Mouse (Mus musculus): ENCODE measurements around the gene Ctnnb1. TPM values are rescaled to one million over a fixed set of nuclear protein-coding genes. Genes with fewer than 3 reads are reported as not detected.

The Ctnnb1 gene
- polyA plus RNA-seq, 1 experiment from 2014 or later: 377 TPM

DNA sequence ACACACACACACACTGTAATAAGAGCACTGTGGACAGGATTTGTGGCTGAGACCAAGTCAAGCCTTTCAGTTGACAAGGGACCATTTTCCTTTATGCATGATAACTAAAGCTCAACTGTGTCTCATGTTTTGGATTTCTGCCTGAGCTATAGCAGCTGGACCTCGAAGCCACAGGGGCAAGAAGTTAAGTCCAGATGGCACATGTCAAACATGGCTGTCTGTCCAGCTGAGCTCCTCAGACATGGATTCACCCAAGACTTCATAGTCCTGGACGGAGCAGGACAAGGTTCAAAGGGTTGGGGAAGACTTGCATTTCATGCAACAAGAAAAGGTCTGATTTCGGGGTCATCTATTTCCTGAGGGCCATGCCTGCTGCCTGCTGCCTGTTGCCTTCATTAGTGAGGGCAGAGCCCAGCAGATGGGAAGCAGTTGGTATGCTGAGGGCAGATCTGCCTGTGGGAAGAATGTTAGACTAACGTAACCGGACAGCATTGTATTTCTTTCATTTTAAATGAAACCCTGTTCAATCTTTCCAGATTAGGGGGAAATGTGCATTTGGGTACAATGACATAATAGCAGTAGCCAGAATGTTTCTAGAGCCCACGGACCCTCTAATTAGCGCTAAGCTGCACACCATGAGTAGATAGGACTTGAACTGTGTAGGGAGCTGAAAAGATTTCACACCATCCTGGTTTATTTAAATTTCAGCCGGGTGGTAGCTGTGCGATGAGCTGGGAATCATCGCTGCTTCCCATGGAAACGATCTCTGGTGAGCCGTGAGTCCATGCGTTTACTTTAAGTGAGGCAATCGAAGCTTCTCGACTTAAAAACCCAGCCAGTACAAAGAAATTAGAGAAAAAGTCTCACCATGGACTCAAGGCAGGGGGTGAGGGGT lies 61.0 kb downstream of the Ctnnb1 start:
- Histone ChIP-seq H3K4me3 (no peak overlapping the region), H3K27me3 (no peaks in the 10 kb centered on the region), H3K9ac (no peak overlapping the region), H3K4me2 (no peak overlapping the region), H3K9me3 (no peaks in the 10 kb centered on the region), H3K36me3 (no peaks in the 10 kb centered on the region), H3K4me1 (replicated peaks) (peaks cover 53% of the 10 kb centered on the region), H3K27ac (replicated peaks) (no peak overlapping the region)
- WGBS: 44% methylated on average over 15 of the region's 15 CpGs
- no peak for ATAC-seq (ENCODE audit: low read depth)

DNA sequence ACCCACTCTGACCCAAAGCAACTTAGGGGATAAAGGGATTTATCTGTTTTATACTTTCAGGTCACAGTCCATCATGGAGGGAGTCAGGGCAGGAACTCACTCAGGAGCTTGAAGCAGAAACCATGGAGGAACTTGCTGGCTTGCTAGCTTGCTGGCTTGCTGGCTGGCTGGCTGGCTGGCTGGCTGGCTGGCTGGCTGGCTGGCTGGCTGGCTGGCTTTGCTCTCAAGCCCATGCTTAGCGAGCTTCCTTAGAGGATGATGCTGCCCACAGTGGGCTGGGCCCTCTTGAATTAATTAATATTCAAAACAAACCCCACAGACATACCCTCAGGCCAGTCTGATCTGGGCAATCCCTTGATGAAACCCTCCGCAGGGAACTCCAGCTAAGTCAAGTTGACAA lies 62.8 kb downstream of the Ctnnb1 start:
- no peak overlapping the region for H3K4me2 ChIP-seq
- H3K9me3 ChIP-seq: no peaks in the 10 kb centered on the region
- H3K27ac ChIP-seq (replicated peaks): no peak overlapping the region
- H3K36me3 ChIP-seq: no peaks in the 10 kb centered on the region
- ATAC-seq (ENCODE audit: low read depth): no peak
- H3K9ac ChIP-seq: no peak overlapping the region
- WGBS: 76% methylated on average over 2 of the region's 2 CpGs
- no peak overlapping the region for H3K4me3 ChIP-seq
- H3K4me1 ChIP-seq (replicated peaks): peaks cover 57% of the 10 kb centered on the region
- no peaks in the 10 kb centered on the region for H3K27me3 ChIP-seq

DNA sequence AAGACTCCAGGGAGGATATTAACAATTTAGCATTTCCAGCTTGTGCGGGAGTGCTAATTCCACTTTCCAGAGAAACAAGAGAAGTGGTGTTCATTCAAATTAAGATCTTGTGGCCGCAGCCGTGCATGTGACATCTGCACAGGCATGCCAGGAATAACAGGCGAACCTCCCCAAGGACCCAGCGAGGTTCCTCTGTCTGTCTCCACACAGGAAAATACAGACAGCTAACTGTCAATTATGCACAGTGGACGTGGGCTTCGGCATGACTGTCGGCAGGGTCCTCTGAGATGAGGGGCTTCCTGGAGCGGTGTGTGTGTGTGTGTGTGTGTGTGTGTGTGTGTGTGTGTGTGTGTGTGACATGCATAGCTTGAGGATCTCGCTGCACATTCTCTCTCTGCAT lies 64.0 kb downstream of the Ctnnb1 start:
- Histone ChIP-seq H3K4me2 (0 out of 2 replicates have a peak overlapping the region, but pooled peaks have one; percentile 7), H3K9me3 (no peaks in the 10 kb centered on the region), H3K4me3 (no peak overlapping the region), H3K27me3 (no peaks in the 10 kb centered on the region), H3K27ac (replicated peaks) (peak overlapping the region; percentile 42), H3K9ac (no peak overlapping the region), H3K4me1 (replicated peaks) (peaks cover 51% of the 10 kb centered on the region), H3K36me3 (no peaks in the 10 kb centered on the region)
- ATAC-seq (ENCODE audit: low read depth): no peak
- WGBS: 39% methylated on average over 10 of the region's 10 CpGs

DNA sequence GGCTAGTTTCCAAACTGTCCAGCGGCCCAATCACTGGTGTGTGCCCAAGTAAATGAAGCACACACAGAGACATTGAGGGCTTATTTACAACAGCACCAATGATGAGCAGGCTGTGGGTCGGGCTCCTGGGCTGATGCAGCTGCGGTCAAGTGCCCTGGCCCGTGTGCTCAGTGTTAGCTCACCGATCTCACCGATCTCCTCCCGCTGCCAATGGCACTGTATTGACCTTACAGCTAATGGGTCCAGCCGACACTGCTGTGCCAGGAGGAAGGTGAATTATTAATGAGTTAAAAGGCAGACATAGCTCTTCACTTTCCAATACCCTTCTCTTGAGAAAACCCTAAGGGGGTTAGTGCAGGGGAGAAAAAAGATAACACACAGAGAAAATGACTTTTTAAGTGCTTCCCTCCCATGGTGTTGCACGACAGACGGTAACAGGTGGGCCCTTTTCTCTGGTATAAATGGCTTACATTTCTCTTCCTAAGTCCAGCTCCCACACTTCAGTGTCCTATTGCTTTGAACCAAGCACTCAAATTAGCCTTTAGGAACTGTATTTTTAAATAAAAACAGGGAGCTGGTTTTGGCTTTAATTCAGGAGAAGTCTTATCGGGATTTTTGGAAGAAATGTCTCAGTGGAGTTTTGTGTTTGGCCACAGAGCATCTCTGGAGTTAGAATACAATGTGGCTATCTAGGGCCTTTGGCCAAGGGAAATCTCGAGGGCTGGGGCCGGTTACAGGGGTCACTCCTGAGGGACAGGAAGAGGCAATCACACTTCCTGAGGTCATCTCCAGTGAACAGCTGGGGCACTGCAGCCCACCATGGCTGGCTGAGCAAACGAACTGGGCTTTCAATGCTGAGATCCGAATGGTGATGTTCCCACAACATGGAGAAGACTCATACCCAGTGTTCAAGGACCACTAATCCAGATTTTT lies 65.5 kb downstream of the Ctnnb1 start:
- peak; percentile 44; the same call in 1 of the 2 replicates for ATAC-seq (ENCODE audit: low read depth)
- 64% methylated on average over 15 of the region's 15 CpGs for WGBS
- H3K4me1 ChIP-seq (replicated peaks): peaks cover 53% of the 10 kb centered on the region
- H3K36me3 ChIP-seq: no peaks in the 10 kb centered on the region
- H3K27me3 ChIP-seq: no peaks in the 10 kb centered on the region
- no peak overlapping the region for H3K9ac ChIP-seq
- H3K27ac ChIP-seq (replicated peaks): peak overlapping the region; percentile 42; the same call in 1 of the 2 replicates
- no peak overlapping the region for H3K4me3 ChIP-seq
- no peak overlapping the region for H3K4me2 ChIP-seq
- no peaks in the 10 kb centered on the region for H3K9me3 ChIP-seq

DNA sequence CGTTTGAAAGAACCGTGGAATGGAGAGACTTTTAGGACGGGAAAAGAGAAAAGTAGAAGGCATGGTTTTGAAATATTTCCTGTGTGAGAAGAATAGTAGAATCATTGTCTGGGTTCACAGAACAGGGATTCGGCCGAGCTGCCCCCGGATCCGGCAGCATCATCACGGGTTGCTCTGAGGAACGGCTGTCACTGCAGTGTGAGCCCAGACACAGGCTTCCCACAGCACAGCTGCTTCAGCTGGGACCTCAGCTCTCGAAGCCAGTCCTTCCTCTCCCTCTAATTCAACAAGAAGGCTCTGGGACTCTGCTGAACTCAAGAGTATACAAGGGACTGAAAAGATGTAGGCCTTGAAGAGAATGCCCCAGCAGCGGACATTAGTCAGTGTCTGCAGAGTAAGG lies 69.7 kb downstream of the Ctnnb1 start:
- Histone ChIP-seq H3K9me3 (no peaks in the 10 kb centered on the region), H3K27ac (replicated peaks) (peak overlapping the region; percentile 52; the same call in 1 of the 2 replicates), H3K4me3 (no peak overlapping the region), H3K4me1 (replicated peaks) (peaks cover 53% of the 10 kb centered on the region), H3K9ac (no peak overlapping the region), H3K27me3 (no peaks in the 10 kb centered on the region), H3K36me3 (no peaks in the 10 kb centered on the region), H3K4me2 (no peak overlapping the region)
- no peak for ATAC-seq (ENCODE audit: low read depth)
- WGBS: 65% methylated on average over 11 of the region's 11 CpGs

DNA sequence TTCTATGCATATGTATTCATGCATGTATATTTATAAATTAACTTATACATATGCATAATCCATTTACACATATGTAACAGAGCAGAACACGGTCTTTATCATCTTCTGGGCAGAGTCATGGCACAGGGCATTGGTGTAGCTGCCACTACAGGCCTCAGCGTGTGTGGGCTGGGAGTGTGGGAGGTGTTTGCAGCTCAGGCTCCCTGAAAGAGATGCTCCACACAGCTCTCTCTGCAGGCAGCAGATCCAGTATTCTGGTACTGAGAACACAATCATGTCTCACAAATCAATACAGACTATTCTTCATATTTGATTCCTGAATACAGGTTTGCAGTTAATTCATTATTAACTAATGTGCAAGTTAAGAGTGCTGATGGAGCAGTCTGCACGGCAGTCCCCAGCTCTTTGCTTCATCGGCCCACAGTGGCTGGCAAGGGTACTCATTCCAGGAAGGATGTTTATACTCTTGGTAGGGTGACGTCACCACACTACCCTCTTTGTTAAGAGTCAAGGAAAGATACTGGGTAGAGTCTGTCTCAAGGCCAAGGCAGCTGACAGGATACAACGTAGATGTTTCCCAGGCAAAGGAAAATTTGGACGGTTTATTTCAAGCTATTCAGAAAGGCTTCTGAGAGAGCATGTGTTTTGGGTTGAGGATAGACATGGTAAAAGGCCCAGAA lies 71.8 kb downstream of the Ctnnb1 start:
- no peaks in the 10 kb centered on the region for H3K9me3 ChIP-seq
- no peak overlapping the region for H3K4me2 ChIP-seq
- no peak overlapping the region for H3K9ac ChIP-seq
- H3K27ac ChIP-seq (replicated peaks): no peak overlapping the region
- H3K4me1 ChIP-seq (replicated peaks): peaks cover 38% of the 10 kb centered on the region
- no peak overlapping the region for H3K4me3 ChIP-seq
- ATAC-seq (ENCODE audit: low read depth): no peak
- H3K36me3 ChIP-seq: no peaks in the 10 kb centered on the region
- no peaks in the 10 kb centered on the region for H3K27me3 ChIP-seq
- WGBS: 65% methylated on average over 7 of the region's 7 CpGs

DNA sequence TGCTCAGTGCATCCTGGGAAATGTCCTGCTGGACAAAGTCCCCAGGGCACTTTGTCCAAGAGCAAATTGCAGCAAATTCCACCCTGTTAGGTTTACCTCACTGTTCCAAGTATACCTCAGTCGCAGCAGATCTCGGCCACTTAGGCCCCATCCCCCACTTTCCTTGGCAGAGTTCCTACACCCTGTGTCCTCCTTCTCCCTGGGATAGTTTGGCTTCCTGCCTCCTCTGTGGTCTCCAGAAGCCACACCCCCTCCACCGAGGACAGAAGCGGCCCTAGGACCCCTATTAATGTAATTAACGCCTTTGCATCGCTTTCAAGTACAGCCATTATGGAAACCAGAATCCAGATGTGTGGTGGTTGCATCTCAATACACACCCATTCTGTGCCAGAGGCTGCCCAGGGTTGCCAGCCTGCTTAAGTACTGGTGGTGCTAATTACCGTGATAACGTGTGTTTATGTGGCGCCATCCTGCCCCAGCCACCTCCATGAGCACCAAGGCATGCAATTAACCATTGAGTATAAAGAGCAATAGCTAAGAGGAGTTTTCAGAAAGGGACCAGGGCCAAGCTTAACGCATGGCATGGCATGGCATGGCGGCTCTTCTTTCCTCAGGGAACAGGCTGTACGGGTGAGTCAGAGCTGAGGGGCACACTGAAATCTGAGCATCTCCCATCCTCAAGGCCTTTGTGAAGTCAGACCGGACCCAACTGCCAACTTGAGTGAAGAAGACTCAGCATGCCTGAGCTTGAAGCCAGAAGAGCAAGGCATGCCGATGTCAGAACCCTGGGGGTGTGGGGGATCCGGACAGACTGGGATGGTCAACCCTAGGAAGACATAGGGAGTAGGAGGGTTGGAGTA lies 72.9 kb downstream of the Ctnnb1 start:
- Histone ChIP-seq H3K36me3 (no peaks in the 10 kb centered on the region), H3K27ac (replicated peaks) (no peak overlapping the region), H3K9me3 (no peaks in the 10 kb centered on the region), H3K4me1 (replicated peaks) (peaks cover 38% of the 10 kb centered on the region), H3K4me2 (no peak overlapping the region), H3K9ac (no peak overlapping the region), H3K27me3 (no peaks in the 10 kb centered on the region), H3K4me3 (no peak overlapping the region)
- peak; percentile 60; the same call in 1 of the 2 replicates for ATAC-seq (ENCODE audit: low read depth)
- WGBS: 56% methylated on average over 15 of the region's 15 CpGs

DNA sequence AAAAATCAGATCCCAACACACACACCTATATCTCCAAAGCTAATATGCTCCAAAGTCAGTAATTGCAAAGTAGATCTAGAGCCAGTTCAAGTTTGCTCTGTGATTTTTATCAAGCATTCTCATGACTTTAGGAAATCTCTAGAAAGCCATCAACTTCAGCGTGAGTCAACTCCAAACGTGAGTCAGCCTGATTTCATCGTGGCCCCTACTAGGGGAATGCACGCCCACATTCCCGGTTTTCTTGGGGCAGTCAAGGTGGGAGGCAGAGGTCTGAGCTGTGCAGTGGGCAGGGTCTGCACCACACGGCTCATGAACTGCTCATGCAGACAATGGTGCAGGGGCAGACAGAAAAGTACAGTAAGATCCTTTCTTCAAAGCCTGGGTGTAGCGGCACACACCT lies 76.9 kb downstream of the Ctnnb1 start:
- WGBS: 88% methylated on average over 7 of the region's 7 CpGs
- Histone ChIP-seq H3K9me3 (no peaks in the 10 kb centered on the region), H3K27me3 (no peaks in the 10 kb centered on the region), H3K4me3 (no peak overlapping the region), H3K4me2 (no peak overlapping the region), H3K4me1 (replicated peaks) (peaks cover 16% of the 10 kb centered on the region), H3K9ac (no peak overlapping the region), H3K27ac (replicated peaks) (no peak overlapping the region), H3K36me3 (no peaks in the 10 kb centered on the region)
- no peak for ATAC-seq (ENCODE audit: low read depth)

Small RNA genes within 50 kb of the gene (microRNA-seq; reads per million reads assigned to microRNA genes)
- gene Mir7090: not detected

Measured in neural tube, embryonic 13.5 days (tissue).